Mouse (Mus musculus): ENCODE data around the gene Kif5c. TPM values are rescaled to one million over a fixed set of nuclear protein-coding genes. Genes with fewer than 3 reads are reported as not detected.
A peak's percentile ranks its signal among the peaks of the same experiment; 100 is the strongest.

Gene Kif5c
- polyA plus RNA-seq, 1 experiment from 2014 or later = 10.1 TPM

GRCm38 (mm10) chr2:49590450-49590849, 28.6 kb upstream of the Kif5c start:
- 59% methylated on average over 5 of the region's 5 CpGs for WGBS
- Histone ChIP-seq H3K4me3 (no peak overlapping the region), H3K27ac (no peak overlapping the region), H3K36me3 (no peaks in the 10 kb centered on the region), H3K27me3 (no peaks in the 10 kb centered on the region), H3K4me1 (peaks cover 10% of the 10 kb centered on the region; the same call in 1 of the 2 replicates), H3K9ac (no peak overlapping the region), H3K9me3 (no peaks in the 10 kb centered on the region), H3K4me2 (no peak overlapping the region)
- ATAC-seq (ENCODE audit: insufficient number of reproducible peaks, insufficient read depth, low FRiP score, low TSS enrichment, low read depth) = no peak

GRCm38 (mm10) chr2:49592926-49593325, 26.2 kb upstream of the Kif5c start:
- no peak overlapping the region for H3K9ac ChIP-seq
- peaks cover 10% of the 10 kb centered on the region; the same call in 1 of the 2 replicates for H3K4me1 ChIP-seq
- no peaks in the 10 kb centered on the region for H3K36me3 ChIP-seq
- ATAC-seq (ENCODE audit: insufficient number of reproducible peaks, insufficient read depth, low FRiP score, low TSS enrichment, low read depth) = no peak
- H3K27me3 ChIP-seq = no peaks in the 10 kb centered on the region
- no peak overlapping the region for H3K27ac ChIP-seq
- H3K4me3 ChIP-seq = no peak overlapping the region
- H3K4me2 ChIP-seq = no peak overlapping the region
- no peaks in the 10 kb centered on the region for H3K9me3 ChIP-seq

- no peak overlapping the region for H3K4me2 ChIP-seq
- ATAC-seq (ENCODE audit: insufficient number of reproducible peaks, insufficient read depth, low FRiP score, low TSS enrichment, low read depth) = no peak
- H3K9me3 ChIP-seq = no peaks in the 10 kb centered on the region
- peaks cover 10% of the 10 kb centered on the region; the same call in 1 of the 2 replicates for H3K4me1 ChIP-seq
- H3K36me3 ChIP-seq = no peaks in the 10 kb centered on the region
- H3K9ac ChIP-seq = no peak overlapping the region
- no peak overlapping the region for H3K27ac ChIP-seq
- WGBS = 86% methylated on average over 7 of the region's 7 CpGs
- no peak overlapping the region for H3K4me3 ChIP-seq
- H3K27me3 ChIP-seq = no peaks in the 10 kb centered on the region
These were observed 24.2 kb upstream of the Kif5c start for GRCm38 (mm10) chr2:49594886-49595285.

GRCm38 (mm10) chr2:49596318-49596717, 22.8 kb upstream of the Kif5c start:
- Histone ChIP-seq H3K36me3 (no peaks in the 10 kb centered on the region), H3K4me3 (no peak overlapping the region), H3K27me3 (no peaks in the 10 kb centered on the region), H3K4me2 (no peak overlapping the region), H3K27ac (no peak overlapping the region), H3K4me1 (peaks cover 10% of the 10 kb centered on the region; the same call in 1 of the 2 replicates), H3K9me3 (no peaks in the 10 kb centered on the region), H3K9ac (no peak overlapping the region)
- ATAC-seq (ENCODE audit: insufficient number of reproducible peaks, insufficient read depth, low FRiP score, low TSS enrichment, low read depth) = no peak
- WGBS = 77% methylated on average over 3 of the region's 3 CpGs

- Histone ChIP-seq H3K36me3 (no peaks in the 10 kb centered on the region), H3K9ac (no peak overlapping the region), H3K27ac (no peak overlapping the region), H3K4me2 (no peak overlapping the region), H3K27me3 (no peaks in the 10 kb centered on the region), H3K9me3 (no peaks in the 10 kb centered on the region), H3K4me3 (no peak overlapping the region), H3K4me1 (no peaks in the 10 kb centered on the region)
- 63% methylated on average over 7 of the region's 7 CpGs for WGBS
- ATAC-seq (ENCODE audit: insufficient number of reproducible peaks, insufficient read depth, low FRiP score, low TSS enrichment, low read depth) = no peak
These were observed 18.9 kb upstream of the Kif5c start for GRCm38 (mm10) chr2:49600021-49600681.

- Histone ChIP-seq H3K36me3 (no peaks in the 10 kb centered on the region), H3K9ac (no peak overlapping the region), H3K4me2 (no peak overlapping the region), H3K27ac (no peak overlapping the region), H3K4me3 (no peak overlapping the region), H3K4me1 (no peaks in the 10 kb centered on the region), H3K27me3 (no peaks in the 10 kb centered on the region), H3K9me3 (no peaks in the 10 kb centered on the region)
- no peak for ATAC-seq (ENCODE audit: insufficient number of reproducible peaks, insufficient read depth, low FRiP score, low TSS enrichment, low read depth)
- 50% methylated on average over 4 of the region's 4 CpGs for WGBS
These were observed 16.2 kb upstream of the Kif5c start for GRCm38 (mm10) chr2:49602791-49603349.

- Histone ChIP-seq H3K27ac (no peak overlapping the region), H3K36me3 (no peaks in the 10 kb centered on the region), H3K4me2 (no peak overlapping the region), H3K9ac (no peak overlapping the region), H3K27me3 (no peaks in the 10 kb centered on the region), H3K9me3 (no peaks in the 10 kb centered on the region), H3K4me1 (peaks cover 4% of the 10 kb centered on the region; the same call in 1 of the 2 replicates), H3K4me3 (no peak overlapping the region)
- WGBS = 47% methylated on average over 5 of the region's 5 CpGs
- no peak for ATAC-seq (ENCODE audit: insufficient number of reproducible peaks, insufficient read depth, low FRiP score, low TSS enrichment, low read depth)
These were observed 9.5 kb upstream of the Kif5c start for GRCm38 (mm10) chr2:49609611-49610010.

- H3K4me2 ChIP-seq = no peak overlapping the region
- no peaks in the 10 kb centered on the region for H3K9me3 ChIP-seq
- H3K9ac ChIP-seq = no peak overlapping the region
- no peak overlapping the region for H3K4me3 ChIP-seq
- no peaks in the 10 kb centered on the region for H3K36me3 ChIP-seq
- peaks cover 18% of the 10 kb centered on the region for H3K4me1 ChIP-seq
- no peak overlapping the region for H3K27ac ChIP-seq
- no peak for ATAC-seq (ENCODE audit: insufficient number of reproducible peaks, insufficient read depth, low FRiP score, low TSS enrichment, low read depth)
- peaks cover 5% of the 10 kb centered on the region; the same call in 1 of the 2 replicates for H3K27me3 ChIP-seq
- WGBS = 78% methylated on average over 3 of the region's 3 CpGs
These were observed 2.3 kb upstream of the Kif5c start for GRCm38 (mm10) chr2:49616765-49617164.

GRCm38 (mm10) chr2:49619719-49620522, 823 bp downstream of the Kif5c start:
- under 1% methylated on average over 33 of the region's 33 CpGs for WGBS
- Histone ChIP-seq H3K4me2 (peak overlapping the region; percentile 92), H3K9me3 (no peaks in the 10 kb centered on the region), H3K4me3 (peak overlapping the region; percentile 92), H3K36me3 (peaks cover 4% of the 10 kb centered on the region; the same call in 1 of the 2 replicates), H3K27me3 (peaks cover 5% of the 10 kb centered on the region; the same call in 1 of the 2 replicates), H3K27ac (no peak overlapping the region), H3K9ac (peak overlapping the region; percentile 77), H3K4me1 (peaks cover 18% of the 10 kb centered on the region)
- 0 out of 2 replicates have a peak, but pooled peaks have one; percentile 15 for ATAC-seq (ENCODE audit: insufficient number of reproducible peaks, insufficient read depth, low FRiP score, low TSS enrichment, low read depth)

- H3K36me3 ChIP-seq = peaks cover 4% of the 10 kb centered on the region; the same call in 1 of the 2 replicates
- WGBS = 9% methylated on average over 14 of the region's 14 CpGs
- H3K27me3 ChIP-seq = peaks cover 5% of the 10 kb centered on the region; the same call in 1 of the 2 replicates
- peak overlapping the region; percentile 92 for H3K4me2 ChIP-seq
- ATAC-seq (ENCODE audit: insufficient number of reproducible peaks, insufficient read depth, low FRiP score, low TSS enrichment, low read depth) = no peak
- peaks cover 18% of the 10 kb centered on the region for H3K4me1 ChIP-seq
- H3K9me3 ChIP-seq = no peaks in the 10 kb centered on the region
- peak overlapping the region; percentile 92 for H3K4me3 ChIP-seq
- H3K9ac ChIP-seq = peak overlapping the region; percentile 77
- H3K27ac ChIP-seq = no peak overlapping the region
These were observed 1.6 kb downstream of the Kif5c start for GRCm38 (mm10) chr2:49620626-49621117.

- H3K9me3 ChIP-seq = no peaks in the 10 kb centered on the region
- peaks cover 23% of the 10 kb centered on the region for H3K4me1 ChIP-seq
- H3K9ac ChIP-seq = no peak overlapping the region
- H3K27ac ChIP-seq = no peak overlapping the region
- peak overlapping the region; percentile 92 for H3K4me2 ChIP-seq
- H3K36me3 ChIP-seq = peaks cover 4% of the 10 kb centered on the region; the same call in 1 of the 2 replicates
- peak overlapping the region; percentile 92 for H3K4me3 ChIP-seq
- peaks cover 5% of the 10 kb centered on the region; the same call in 1 of the 2 replicates for H3K27me3 ChIP-seq
- ATAC-seq (ENCODE audit: insufficient number of reproducible peaks, insufficient read depth, low FRiP score, low TSS enrichment, low read depth) = no peak
- 53% methylated on average over 1 of the region's 1 CpGs for WGBS
These were observed 2.1 kb downstream of the Kif5c start for GRCm38 (mm10) chr2:49621234-49621633.
